Mouse (Mus musculus) limb, embryonic 14.5 days (tissue): Measurements from ENCODE around the gene Glod4. TPM values are rescaled to one million over a fixed set of nuclear protein-coding genes. Genes with fewer than 3 reads are reported as not detected.
A peak's percentile ranks its signal among the peaks of the same experiment; 100 is the strongest.

Source experiments
- ATAC-seq: fragments of 200-750 bp; cut with Nextera tagmentation; 2 replicates; pipeline ENCODE4 v1.8.0; 2017; ENCODE audit warnings: low read depth, moderate number of reproducible peaks, moderate TSS enrichment; ENCODE audit not compliant: low FRiP score
- DNase-seq: peaks from one replicate; pipeline ENCODE4 v3.0.0-alpha.2; 2015; ENCODE audit warnings: low spot score
- H3K27ac ChIP-seq: fragments of 300-500 bp; sonication (generic); replicated peaks from 2 replicates; pipeline ENCODE4 v1.5.1; 2014; ENCODE audit warnings: low read depth, mild to moderate bottlenecking, low read length, moderate library complexity, mixed read lengths
- H3K27me3 ChIP-seq: fragments of 300-500 bp; sonication (generic); 2 replicates; pipeline ENCODE4 v1.6.1; 2014; ENCODE audit warnings: low read length, mixed read lengths; ENCODE audit not compliant: control insufficient read depth, insufficient read depth
- H3K36me3 ChIP-seq: fragments of 300-500 bp; sonication (generic); 2 replicates; pipeline ENCODE4 v1.6.1; 2014; ENCODE audit warnings: mild to moderate bottlenecking, low read length, moderate library complexity, mixed read lengths; ENCODE audit not compliant: control insufficient read depth, insufficient read depth
- H3K4me1 ChIP-seq: fragments of 300-500 bp; sonication (generic); 2 replicates; pipeline ENCODE4 v1.6.1; 2014; ENCODE audit warnings: antibody characterized with exemption, low read length, mixed read lengths; ENCODE audit not compliant: control insufficient read depth, insufficient read depth
- H3K4me2 ChIP-seq: fragments of 300-500 bp; sonication (generic); replicated peaks from 2 replicates; pipeline ENCODE4 v1.6.1; 2014; ENCODE audit warnings: low read depth, mild to moderate bottlenecking, low read length, moderate library complexity; ENCODE audit not compliant: severe bottlenecking
- H3K4me3 ChIP-seq: fragments of 300-500 bp; sonication (generic); replicated peaks from 2 replicates; pipeline ENCODE4 v1.5.1; 2014; ENCODE audit warnings: low read length
- H3K9ac ChIP-seq: fragments of 300-500 bp; sonication (generic); 2 replicates; pipeline ENCODE4 v1.6.1; 2014; ENCODE audit warnings: mild to moderate bottlenecking, low read depth, low read length, moderate library complexity; ENCODE audit not compliant: severe bottlenecking
- H3K9me3 ChIP-seq: fragments of 300-500 bp; sonication (generic); 2 replicates; pipeline ENCODE4 v1.6.1; 2016; ENCODE audit warnings: low read length; ENCODE audit not compliant: control insufficient read depth
- POLR2A ChIP-seq: fragments of 200-500 bp; IDR thresholded peaks from 2 replicates; pipeline ENCODE4 v1.8.0; 2012; ENCODE audit warnings: inconsistent platforms, mild to moderate bottlenecking, moderate library complexity, borderline replicate concordance; ENCODE audit not compliant: insufficient read depth, insufficient read length; ENCODE audit errors: extremely low read depth
- WGBS: fragments of 180-500 bp; shearing (Covaris S2); extraction: QIAGEN DNeasy Blood & Tissue Kit; methylation state at CpG from one replicate; pipeline ENCODE4 v1.1.7; 2014; 5-methylcytosine and 5-hydroxymethylcytosine counted together
- polyA plus RNA-seq, 2 experiments: library from polyadenylated mRNA; depleted of rRNA in 1 of 2; stranded (reverse) in 1 of 2; unstranded in 1 of 2; fragments of >200 nt; fragmentation: Nextera tagmentation in 1 of 2; extraction: Ambion mirVana in 1 of 2; gene quantifications; 2 replicates each; pipeline versions ENCODE4 v1.2.1 to v1.2.3; 2012 to 2014

The Glod4 gene
- polyA plus RNA-seq, 2 experiments: 56.2 to 140 TPM

GRCm38 (mm10) chr11:76093610-76094009, 149.9 kb downstream of the Glod4 start:
- no peaks in the 10 kb centered on the region for H3K27me3 ChIP-seq
- peaks cover 13% of the 10 kb centered on the region; the same call in 1 of the 2 replicates for H3K36me3 ChIP-seq
- TF ChIP-seq POLR2A: no peak
- WGBS: 88% methylated on average over 8 of the region's 8 CpGs
- no peaks in the 10 kb centered on the region for H3K9me3 ChIP-seq
- H3K27ac ChIP-seq: no peak overlapping the region
- H3K9ac ChIP-seq: no peak overlapping the region
- no peaks in the 10 kb centered on the region for H3K4me1 ChIP-seq
- no peak overlapping the region for H3K4me2 ChIP-seq
- no peak overlapping the region for H3K4me3 ChIP-seq
- DNase-seq (no peak), ATAC-seq (no peak)

GRCm38 (mm10) chr11:76089776-76090175, 153.7 kb downstream of the Glod4 start:
- 76% methylated on average over 6 of the region's 6 CpGs for WGBS
- ATAC-seq: no peak
- no peaks in the 10 kb centered on the region for H3K4me1 ChIP-seq

GRCm38 (mm10) chr11:76088506-76088905, 155.0 kb downstream of the Glod4 start:
- 87% methylated on average over 4 of the region's 4 CpGs for WGBS
- no peak overlapping the region for H3K4me3 ChIP-seq
- no peak for DNase-seq
- no peaks in the 10 kb centered on the region for H3K9me3 ChIP-seq
- H3K4me2 ChIP-seq: no peak overlapping the region
- no peak overlapping the region for H3K9ac ChIP-seq
- H3K4me1 ChIP-seq: peaks cover 9% of the 10 kb centered on the region
- no peak for ATAC-seq
- H3K36me3 ChIP-seq: peaks cover 22% of the 10 kb centered on the region; the same call in 1 of the 2 replicates
- H3K27me3 ChIP-seq: no peaks in the 10 kb centered on the region
- no peak for TF ChIP-seq POLR2A
- no peak overlapping the region for H3K27ac ChIP-seq

More at GRCm38 (mm10) chr11:76089776-76090175, 153.7 kb downstream of the Glod4 start:
- no peaks in the 10 kb centered on the region for H3K27me3 ChIP-seq
- TF ChIP-seq POLR2A: no peak
- H3K9ac ChIP-seq: no peak overlapping the region
- no peak overlapping the region for H3K27ac ChIP-seq
- no peaks in the 10 kb centered on the region for H3K9me3 ChIP-seq
- H3K4me2 ChIP-seq: no peak overlapping the region
- H3K4me3 ChIP-seq: no peak overlapping the region
- H3K36me3 ChIP-seq: peaks cover 22% of the 10 kb centered on the region; the same call in 1 of the 2 replicates
- no peak for DNase-seq

- TF ChIP-seq POLR2A: no peak
- H3K27me3 ChIP-seq: no peaks in the 10 kb centered on the region
- H3K4me2 ChIP-seq: no peak overlapping the region
- ATAC-seq: no peak
- H3K4me3 ChIP-seq: no peak overlapping the region
- peaks cover 12% of the 10 kb centered on the region for H3K4me1 ChIP-seq
- H3K9me3 ChIP-seq: no peaks in the 10 kb centered on the region
- H3K9ac ChIP-seq: no peak overlapping the region
- H3K36me3 ChIP-seq: peaks cover 21% of the 10 kb centered on the region
- 68% methylated on average over 5 of the region's 5 CpGs for WGBS
- H3K27ac ChIP-seq: no peak overlapping the region
- no peak for DNase-seq
These were observed 157.5 kb downstream of the Glod4 start for GRCm38 (mm10) chr11:76085898-76086591.

- Histone ChIP-seq H3K4me2 (no peak overlapping the region), H3K4me3 (no peak overlapping the region), H3K4me1 (peaks cover 12% of the 10 kb centered on the region), H3K27me3 (no peaks in the 10 kb centered on the region), H3K9ac (no peak overlapping the region), H3K27ac (no peak overlapping the region), H3K36me3 (peaks cover 28% of the 10 kb centered on the region), H3K9me3 (no peaks in the 10 kb centered on the region)
- ATAC-seq (no peak), DNase-seq (no peak)
- no peak for TF ChIP-seq POLR2A
- WGBS: 86% methylated on average over 1 of the region's 1 CpGs
These were observed 158.6 kb downstream of the Glod4 start for GRCm38 (mm10) chr11:76084943-76085342.

- TF ChIP-seq POLR2A: no peak
- peaks cover 12% of the 10 kb centered on the region for H3K4me1 ChIP-seq
- 11% methylated on average over 3 of the region's 3 CpGs for WGBS
- peaks cover 29% of the 10 kb centered on the region for H3K36me3 ChIP-seq
- ATAC-seq (peak; percentile 34; the same call in 1 of the 2 replicates), DNase-seq (peak; percentile 73)
- no peaks in the 10 kb centered on the region for H3K27me3 ChIP-seq
- H3K9me3 ChIP-seq: no peaks in the 10 kb centered on the region
- H3K9ac ChIP-seq: no peak overlapping the region
- H3K27ac ChIP-seq: no peak overlapping the region
- no peak overlapping the region for H3K4me3 ChIP-seq
- no peak overlapping the region for H3K4me2 ChIP-seq
These were observed 159.6 kb downstream of the Glod4 start for GRCm38 (mm10) chr11:76083941-76084367.
